Mouse (Mus musculus) cortical plate, adult 2 months (tissue): ENCODE results near the gene Pik3ap1.

Source experiments
- CTCF ChIP-seq: fragments of 200-500 bp; IDR thresholded peaks from 2 replicates; pipeline ENCODE4 v1.5.1; 2011; ENCODE audit warnings: mild to moderate bottlenecking, control low read depth, low read length; ENCODE audit not compliant: insufficient read depth; ENCODE audit errors: extremely low read depth
- POLR2A ChIP-seq: fragments of 200-500 bp; IDR thresholded peaks from 2 replicates; pipeline ENCODE4 v1.6.1; 2011; ENCODE audit warnings: mild to moderate bottlenecking, low read length, control low read depth; ENCODE audit not compliant: insufficient read depth; ENCODE audit errors: extremely low read depth

- TF ChIP-seq CTCF (no peak), POLR2A (no peak)
These were observed 2.4 kb downstream of the Pik3ap1 start for GRCm38 (mm10) chr19:41382391-41382978.
